Mouse (Mus musculus) limb, embryonic 13.5 days (tissue): ENCODE measurements around the gene U2af1. TPM values are rescaled to one million over a fixed set of nuclear protein-coding genes. Genes with fewer than 3 reads are reported as not detected.

ENCODE experiments used
- ATAC-seq: fragments of 200-750 bp; cut with Nextera tagmentation; 2 replicates; pipeline ENCODE4 v1.8.0; 2017; ENCODE audit warnings: low read depth, moderate number of reproducible peaks, moderate TSS enrichment; ENCODE audit not compliant: low FRiP score
- H3K27ac ChIP-seq: fragments of 300-500 bp; sonication (generic); 2 replicates; pipeline ENCODE4 v1.5.1; 2015; ENCODE audit warnings: inconsistent platforms, mild to moderate bottlenecking, moderate library complexity
- H3K27me3 ChIP-seq: fragments of 300-500 bp; sonication (generic); 2 replicates; pipeline ENCODE4 v1.6.1; 2015; ENCODE audit warnings: mild to moderate bottlenecking, inconsistent platforms
- H3K36me3 ChIP-seq: fragments of 300-500 bp; sonication (generic); 2 replicates; pipeline ENCODE4 v1.6.1; 2015; ENCODE audit warnings: inconsistent platforms, mild to moderate bottlenecking, moderate library complexity
- H3K4me1 ChIP-seq: fragments of 300-500 bp; sonication (generic); 2 replicates; pipeline ENCODE4 v1.6.1; 2015; ENCODE audit warnings: inconsistent platforms
- H3K4me2 ChIP-seq: fragments of 300-500 bp; sonication (generic); replicated peaks from 2 replicates; pipeline ENCODE4 v1.6.1; 2015; ENCODE audit warnings: inconsistent platforms, mild to moderate bottlenecking, moderate library complexity
- H3K4me3 ChIP-seq: fragments of 300-500 bp; sonication (generic); 2 replicates; pipeline ENCODE4 v1.5.1; 2015; ENCODE audit warnings: moderate library complexity, mild to moderate bottlenecking, inconsistent platforms
- H3K9ac ChIP-seq: fragments of 300-500 bp; sonication (generic); 2 replicates; pipeline ENCODE4 v1.6.1; 2015; ENCODE audit warnings: mild to moderate bottlenecking, inconsistent platforms
- H3K9me3 ChIP-seq: fragments of 300-500 bp; sonication (generic); 2 replicates; pipeline ENCODE4 v1.6.1; 2016; ENCODE audit warnings: inconsistent platforms
- WGBS: fragments of 180-500 bp; shearing (Covaris S2); methylation state at CpG from one replicate; pipeline ENCODE4 v1.1.7; 2015; 5-methylcytosine and 5-hydroxymethylcytosine counted together
- polyA plus RNA-seq: library from polyadenylated mRNA; unstranded; fragments of >200 nt; fragmentation: Nextera tagmentation; extraction: Ambion mirVana; gene quantifications from 2 replicates; pipeline ENCODE4 v1.2.1, GENCODE M21; 2015

The U2af1 gene
- polyA plus RNA-seq, 1 experiment from 2014 or later: 354 TPM

- Histone ChIP-seq H3K27me3 (no peaks in the 10 kb centered on the region), H3K27ac (no peak overlapping the region), H3K9me3 (no peaks in the 10 kb centered on the region), H3K4me3 (no peak overlapping the region), H3K36me3 (peaks cover 89% of the 10 kb centered on the region), H3K4me2 (no peak overlapping the region), H3K9ac (no peak overlapping the region), H3K4me1 (no peaks in the 10 kb centered on the region)
- WGBS: 90% methylated on average over 8 of the region's 8 CpGs
- ATAC-seq: no peak
Measured at GRCm38 (mm10) chr17:31598593-31598992, 60.1 kb downstream of the U2af1 start.

- ATAC-seq: no peak
- Histone ChIP-seq H3K27me3 (no peaks in the 10 kb centered on the region), H3K4me1 (no peaks in the 10 kb centered on the region), H3K36me3 (peaks cover 89% of the 10 kb centered on the region), H3K4me3 (no peak overlapping the region), H3K9me3 (no peaks in the 10 kb centered on the region), H3K4me2 (no peak overlapping the region), H3K9ac (no peak overlapping the region), H3K27ac (no peak overlapping the region)
- 91% methylated on average over 9 of the region's 9 CpGs for WGBS
Measured at GRCm38 (mm10) chr17:31597957-31598356, 60.7 kb downstream of the U2af1 start.

Other genes with a start within 250 kb of the U2af1 start
- gene Wdr4, start 138.9 kb downstream of the U2af1 start, polyA plus RNA-seq: 38.3 and 41.4 TPM in 2 replicates
- 239 and 242 TPM in 2 replicates for gene Ndufv3, start 138.8 kb downstream of the U2af1 start, polyA plus RNA-seq
- gene Pknox1, start 94.2 kb downstream of the U2af1 start, polyA plus RNA-seq: 30.4 and 37.7 TPM in 2 replicates
- gene Cbs, start 21.7 kb downstream of the U2af1 start, polyA plus RNA-seq: 3.0 and 3.9 TPM in 2 replicates
- gene Cryaa, start 18.9 kb upstream of the U2af1 start, polyA plus RNA-seq: not detected in 2 replicates
- gene Sik1, start 196.9 kb upstream of the U2af1 start, polyA plus RNA-seq: 13.1 and 14.3 TPM in 2 replicates